Mouse (Mus musculus) small intestine, adult 2 months (tissue): ENCODE results near the gene Usp38.

Source experiments
- CTCF ChIP-seq: fragments of 200-500 bp; IDR thresholded peaks from 2 replicates; pipeline ENCODE4 v1.5.1; 2012; ENCODE audit warnings: low read depth, mild to moderate bottlenecking, control low read depth, inconsistent platforms, low read length, moderate library complexity, mixed read lengths; ENCODE audit not compliant: insufficient replicate concordance, insufficient read length; ENCODE audit errors: extremely low read depth
- POLR2A ChIP-seq: fragments of 200-500 bp; IDR thresholded peaks from 2 replicates; pipeline ENCODE4 v1.6.1; 2012; ENCODE audit warnings: low read depth, mild to moderate bottlenecking, control low read depth, inconsistent platforms, low read length, moderate library complexity

DNA sequence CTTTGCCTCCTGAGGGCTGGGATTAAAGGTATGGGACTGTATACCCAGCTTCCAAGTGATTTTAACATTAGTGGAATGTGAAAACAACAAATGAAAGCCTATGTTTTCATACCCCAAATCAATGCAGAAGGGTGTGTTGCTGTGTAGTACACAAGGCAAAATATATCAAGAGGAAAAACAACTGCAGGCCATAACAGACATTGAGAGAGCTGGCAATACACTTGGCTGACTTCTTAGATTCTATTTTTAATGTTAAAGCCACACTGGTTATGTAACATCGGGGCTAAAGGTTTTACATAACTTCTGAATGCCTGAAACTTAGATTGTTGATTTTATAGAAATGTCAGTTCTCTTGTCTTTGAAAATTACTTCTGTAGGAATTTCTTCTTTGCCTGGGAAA lies 37.5 kb downstream of the Usp38 start:
- TF ChIP-seq CTCF (no peak), POLR2A (no peak)
